Mouse (Mus musculus) embryo, embryonic 10 days (tissue): Measurements from ENCODE around the gene Traf3ip3.
A peak's percentile ranks its signal among the peaks of the same experiment; 100 is the strongest.

Source experiments
- DNase-seq: peaks from one replicate; pipeline ENCODE4 v3.0.0-alpha.2; 2015; ENCODE audit warnings: low spot score

The Traf3ip3 gene

GRCm38 (mm10) chr1:193201383-193201778 lies at the start of gene Traf3ip3:
Gene Traf3ip3 (minus strand): TSS chr1:193201703.
- no peak for DNase-seq

DNA sequence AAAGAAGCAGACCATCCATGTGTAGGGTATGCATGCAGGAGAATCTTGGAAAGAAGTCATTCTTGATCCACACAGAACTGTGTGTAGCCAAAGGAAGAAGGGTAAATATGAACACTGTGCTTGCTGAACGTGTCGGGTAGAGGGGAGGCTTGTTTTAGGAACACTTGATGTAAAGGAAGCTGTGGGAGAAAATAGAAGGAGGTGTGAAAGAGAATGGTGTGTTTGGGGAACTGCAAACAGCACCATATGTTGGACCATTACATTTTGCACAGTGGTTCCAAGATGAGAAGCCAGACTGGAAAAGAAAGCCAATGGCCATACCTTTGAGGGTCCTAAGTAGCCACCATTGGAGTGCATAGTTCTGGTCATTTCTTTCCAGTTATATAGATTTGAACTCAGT lies 48.5 kb upstream of the Traf3ip3 start:
- DNase-seq: no peak

DNA sequence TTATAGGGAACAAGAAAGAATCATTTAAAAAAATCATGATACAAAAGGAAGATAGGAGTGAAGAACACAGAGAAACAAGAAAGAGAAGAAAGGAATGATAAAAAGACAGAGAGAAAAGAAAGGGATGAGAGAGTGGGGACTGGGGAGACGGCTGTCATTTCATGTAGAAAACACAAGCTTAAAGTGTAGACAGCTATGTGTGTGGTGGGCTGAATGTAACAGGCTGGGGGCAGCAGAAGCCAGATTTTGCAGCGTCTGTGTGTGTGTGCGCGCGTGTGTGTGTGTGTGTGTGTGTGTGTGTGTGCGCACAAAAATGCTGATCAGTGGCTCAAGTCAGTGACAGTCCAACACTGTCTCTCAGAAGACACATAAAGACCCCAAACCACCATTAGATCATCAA lies 42.7 kb upstream of the Traf3ip3 start:
- no peak for DNase-seq

DNA sequence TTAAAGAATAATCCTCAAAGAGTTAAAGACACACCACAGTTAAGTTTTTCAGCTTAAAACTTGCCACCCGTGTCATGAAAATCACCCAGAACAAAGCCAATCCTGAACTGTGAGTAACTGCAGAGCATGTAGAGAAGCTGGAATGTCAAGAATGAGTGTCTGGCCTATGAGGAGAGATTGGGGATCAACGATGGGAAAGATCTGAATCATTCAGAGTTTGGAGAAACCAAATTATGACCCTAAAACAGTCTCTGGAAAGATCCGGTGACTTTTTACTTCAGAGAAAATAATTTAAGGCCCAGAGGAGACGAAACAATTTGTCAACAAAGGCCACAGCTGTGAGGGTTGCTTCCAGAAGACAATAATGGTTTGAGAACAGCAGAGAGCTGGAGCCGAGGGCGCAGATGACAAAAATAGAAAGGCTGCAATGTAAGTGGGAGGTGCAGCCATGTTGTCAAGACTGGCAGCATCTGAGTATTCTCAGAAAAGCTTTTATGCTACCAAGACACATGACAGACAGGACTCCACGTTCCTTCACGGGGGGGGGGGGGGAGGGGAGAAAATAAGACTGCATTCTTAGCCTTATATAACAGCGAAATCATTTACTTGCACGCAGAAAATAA lies 42.2 kb upstream of the Traf3ip3 start:
- DNase-seq: no peak

GRCm38 (mm10) chr1:193242863-193243262 lies 41.4 kb upstream of the Traf3ip3 start:
- no peak for DNase-seq

- DNase-seq: no peak
Measured at GRCm38 (mm10) chr1:193242238-193242637, 40.7 kb upstream of the Traf3ip3 start.

GRCm38 (mm10) chr1:193241436-193241835 lies 39.9 kb upstream of the Traf3ip3 start:
- no peak for DNase-seq

GRCm38 (mm10) chr1:193238426-193238825 lies 36.9 kb upstream of the Traf3ip3 start:
- no peak for DNase-seq

- no peak for DNase-seq
Measured at GRCm38 (mm10) chr1:193234930-193235329, 33.4 kb upstream of the Traf3ip3 start.

GRCm38 (mm10) chr1:193234130-193234645 lies 32.7 kb upstream of the Traf3ip3 start:
- no peak for DNase-seq

DNA sequence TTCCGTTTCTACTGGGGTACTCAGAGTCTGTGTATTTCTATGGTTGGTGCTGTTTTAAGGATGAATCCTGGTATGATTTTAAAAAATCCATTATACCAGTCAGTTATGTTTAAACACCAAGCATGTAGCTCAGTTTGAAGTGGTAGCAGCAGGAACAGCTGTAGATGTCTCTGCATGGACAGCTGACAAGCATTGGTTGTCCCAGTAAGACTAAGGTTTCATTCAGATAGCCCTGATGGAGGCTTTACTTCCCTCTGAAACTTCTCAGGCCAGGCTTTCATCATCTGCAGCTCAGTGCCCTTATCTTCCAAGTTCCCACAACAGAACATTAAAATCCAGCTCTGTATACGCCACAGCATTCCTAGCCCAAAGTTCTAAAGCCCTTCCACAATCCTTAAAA lies 31.2 kb upstream of the Traf3ip3 start:
- no peak for DNase-seq

DNA sequence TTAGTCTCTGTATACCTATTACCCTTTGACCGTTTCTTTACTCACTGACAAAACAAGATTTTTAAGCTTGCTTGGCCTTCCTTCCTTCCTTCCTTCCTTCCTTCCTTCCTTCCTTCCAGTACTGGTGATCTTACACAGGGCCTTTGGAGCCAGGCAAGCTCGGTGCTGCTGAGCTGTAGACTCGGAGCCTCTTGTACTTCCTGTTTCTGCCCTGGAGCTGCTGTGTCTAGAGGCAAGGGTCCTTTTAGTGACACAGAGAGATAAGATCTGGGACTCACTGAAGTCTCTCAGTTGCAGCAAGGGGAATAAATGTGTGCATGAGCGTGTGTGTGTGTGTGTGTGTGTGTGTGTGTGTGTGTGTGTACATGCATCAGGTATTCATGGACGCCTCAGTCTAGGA lies 29.4 kb upstream of the Traf3ip3 start:
- no peak for DNase-seq

DNA sequence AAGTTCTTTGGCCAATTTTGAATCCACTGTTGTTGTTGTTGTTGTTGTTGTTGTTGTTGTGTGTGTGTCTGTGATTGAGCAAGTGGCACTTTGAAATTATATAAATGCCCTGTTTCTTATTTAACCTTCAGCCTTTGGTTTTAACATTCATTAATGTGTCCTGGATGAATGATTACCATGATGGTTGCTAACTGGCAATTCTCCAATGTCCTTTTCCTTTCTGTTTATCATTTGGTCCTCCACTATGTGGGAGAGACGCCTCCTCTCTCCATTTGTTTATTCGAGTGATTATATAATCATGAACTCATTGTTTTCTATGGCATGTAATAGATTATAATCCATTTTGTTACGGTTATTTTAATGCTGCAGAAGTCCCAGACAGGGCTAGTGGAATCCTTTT lies 29.0 kb upstream of the Traf3ip3 start:
- no peak for DNase-seq

DNA sequence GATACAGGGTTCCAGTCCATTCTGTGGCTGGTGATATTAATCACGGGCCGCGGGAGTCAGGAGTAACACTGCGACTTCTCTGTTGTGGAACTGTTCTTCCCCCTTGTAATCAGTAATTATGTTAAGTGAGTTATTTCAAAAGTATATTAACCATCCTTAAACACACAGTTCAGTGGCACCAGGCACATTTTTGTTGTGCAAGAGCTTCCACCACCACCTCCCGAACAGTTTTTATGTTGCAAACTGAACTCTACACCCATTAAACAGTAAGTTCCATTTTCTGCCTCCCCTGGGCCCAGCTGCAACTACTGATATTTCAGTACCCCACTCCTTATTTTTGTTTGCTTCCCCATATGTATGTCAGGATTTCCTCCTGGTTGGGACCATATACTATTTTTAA lies 28.1 kb upstream of the Traf3ip3 start:
- no peak for DNase-seq

DNA sequence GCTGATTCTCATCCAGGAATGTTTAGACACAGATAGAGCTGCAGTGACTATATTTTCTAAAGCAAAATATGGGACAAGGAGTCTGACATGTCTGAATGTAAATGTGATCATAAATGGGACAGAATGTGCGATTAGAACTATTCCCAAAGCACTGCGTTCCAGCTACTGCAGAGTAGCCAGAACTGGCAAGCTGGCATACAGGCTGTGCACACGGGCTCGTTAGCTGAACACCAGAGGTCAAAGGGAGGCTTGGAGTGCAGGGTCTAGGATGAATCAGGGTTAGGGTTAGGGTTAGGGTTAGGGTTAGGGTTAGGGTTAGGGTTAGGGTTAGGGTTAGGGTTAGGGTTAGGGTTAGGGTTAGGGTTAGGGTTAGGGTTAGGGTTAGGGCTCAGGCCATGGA lies 26.0 kb upstream of the Traf3ip3 start:
- DNase-seq: no peak

GRCm38 (mm10) chr1:193226724-193227522 lies 25.4 kb upstream of the Traf3ip3 start:
- no peak for DNase-seq

DNA sequence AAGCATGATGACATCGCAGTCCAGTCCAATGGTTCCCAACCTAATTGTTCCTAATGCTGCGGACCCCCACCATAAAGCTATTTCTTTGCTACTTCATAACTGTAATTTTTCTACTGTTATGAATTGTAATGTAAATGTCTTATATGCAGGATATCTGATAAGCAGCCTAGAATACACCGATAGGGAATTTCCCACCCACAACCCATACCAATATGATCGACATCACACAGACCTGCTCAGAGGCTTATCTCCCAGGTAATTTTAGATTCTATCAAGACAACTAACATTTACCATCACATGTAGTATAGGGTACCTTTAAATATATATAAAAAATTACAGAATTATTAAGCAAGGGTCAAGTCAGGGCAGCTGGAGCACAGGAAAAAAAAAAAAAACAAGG lies 24.6 kb upstream of the Traf3ip3 start:
- no peak for DNase-seq

- peak; percentile 39 for DNase-seq
Measured at GRCm38 (mm10) chr1:193225531-193225930, 24.0 kb upstream of the Traf3ip3 start.

DNA sequence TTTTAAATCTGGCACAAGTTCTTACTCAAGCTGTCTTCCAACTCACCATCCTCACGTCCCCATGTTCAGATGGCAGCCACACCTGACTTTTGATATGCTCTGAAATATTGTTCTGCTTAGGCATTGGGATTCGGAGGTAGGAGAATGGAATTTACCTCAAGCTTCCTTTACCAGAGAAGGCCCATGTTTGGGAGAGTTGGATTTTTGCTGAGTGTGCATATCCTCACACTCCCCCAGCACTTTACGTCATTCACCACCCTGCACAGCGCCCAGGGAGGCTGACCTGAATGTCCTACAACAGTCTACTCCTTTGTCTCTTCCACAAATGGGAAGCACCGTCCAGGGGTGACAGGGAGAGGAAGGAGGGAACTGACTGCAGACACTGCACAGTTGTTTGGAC lies 18.9 kb upstream of the Traf3ip3 start:
- no peak for DNase-seq

DNA sequence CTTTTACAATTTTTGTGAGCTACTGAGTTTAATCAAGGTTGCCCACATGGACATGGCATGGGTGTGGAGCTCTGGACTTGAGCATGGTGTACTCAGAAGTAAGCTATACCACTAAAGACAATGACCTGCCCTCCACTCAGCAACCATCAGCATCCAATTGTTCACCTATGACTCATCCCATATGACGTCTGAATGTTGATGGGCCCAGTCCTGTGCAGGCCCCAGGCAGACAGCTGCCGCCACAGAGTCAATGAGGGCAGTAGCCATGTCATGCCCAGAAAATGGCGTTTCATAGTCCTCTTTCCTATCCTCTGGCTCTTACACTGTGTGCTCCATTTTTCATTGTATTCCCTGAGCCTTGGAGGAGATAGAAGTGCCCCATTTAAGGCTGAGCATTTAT lies 14.5 kb upstream of the Traf3ip3 start:
- DNase-seq: no peak

DNA sequence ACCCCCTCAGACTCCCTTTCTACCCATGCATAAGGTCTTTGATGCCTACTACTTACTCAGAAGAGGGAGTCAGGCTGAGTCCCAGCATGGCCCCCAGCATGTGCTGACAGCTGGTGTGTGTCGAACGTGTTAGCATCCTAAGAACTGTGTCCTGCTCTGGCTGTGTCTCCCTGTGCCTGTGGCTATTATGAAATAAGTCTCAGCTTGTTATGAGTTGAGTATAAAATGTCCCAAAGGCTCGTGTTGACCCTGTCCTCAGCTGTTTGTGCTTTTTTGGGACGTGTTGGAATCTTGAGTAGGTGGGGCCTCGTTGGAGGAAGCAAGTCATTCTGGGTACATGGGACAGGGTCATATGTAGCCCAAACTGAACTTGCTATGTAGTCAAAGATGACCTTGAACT lies 12.6 kb upstream of the Traf3ip3 start:
- no peak for DNase-seq

- DNase-seq: no peak
Measured at GRCm38 (mm10) chr1:193211371-193211770, 9.9 kb upstream of the Traf3ip3 start.

- DNase-seq: peak; percentile 65
Measured at GRCm38 (mm10) chr1:193208178-193208577, 6.7 kb upstream of the Traf3ip3 start.

- DNase-seq: no peak
Measured at GRCm38 (mm10) chr1:193207503-193207902, 6.0 kb upstream of the Traf3ip3 start, which contains the start of gene Lamb3. Gene Lamb3 (plus strand): TSS chr1:193207699.
